Mouse (Mus musculus) olfactory bulb, adult 2 months (tissue): ENCODE data around the gene Swt1. TPM values are rescaled to one million over a fixed set of nuclear protein-coding genes. Genes with fewer than 3 reads are reported as not detected.

ENCODE experiments used
- H3K27ac ChIP-seq: fragments of 200-500 bp; 2 replicates; pipeline ENCODE4 v1.5.1; 2012; ENCODE audit warnings: low read depth, low read length; ENCODE audit not compliant: insufficient read depth
- H3K4me1 ChIP-seq: fragments of 200-500 bp; 2 replicates; pipeline ENCODE4 v1.6.1; 2012; ENCODE audit warnings: low read length; ENCODE audit not compliant: control insufficient read depth, insufficient read depth
- H3K4me3 ChIP-seq: fragments of 200-500 bp; 2 replicates; pipeline ENCODE4 v1.5.1; 2012; ENCODE audit warnings: mild to moderate bottlenecking, low read depth, low read length, moderate library complexity; ENCODE audit not compliant: insufficient read depth
- CTCF ChIP-seq: fragments of 200-500 bp; IDR thresholded peaks from 2 replicates; pipeline ENCODE4 v1.5.1; 2012; ENCODE audit warnings: low read depth, mild to moderate bottlenecking, low read length, moderate library complexity; ENCODE audit not compliant: insufficient read depth
- POLR2A ChIP-seq: fragments of 200-500 bp; IDR thresholded peaks from 2 replicates; pipeline ENCODE4 v1.6.1; 2012; ENCODE audit warnings: mild to moderate bottlenecking, low read depth, low read length, moderate library complexity; ENCODE audit not compliant: insufficient read depth
- WGBS: fragments of 180-500 bp; shearing (Covaris S2); methylation state at CpG from one replicate; pipeline ENCODE4 v1.1.7; 2018; 5-methylcytosine and 5-hydroxymethylcytosine counted together
- polyA plus RNA-seq: library from polyadenylated mRNA; stranded (reverse); fragments of >200 nt; gene quantifications from 2 replicates; pipeline ENCODE4 v1.2.4, GENCODE M21; 2012; ENCODE audit warnings: low replicate concordance; ENCODE audit not compliant: missing spikeins, insufficient read depth, insufficient read length

Swt1 gene
- polyA plus RNA-seq, 1 experiment, result not detected

- H3K4me1 ChIP-seq, result no peaks in the 10 kb centered on the region
- 86% methylated on average over 2 of the region's 2 CpGs for WGBS
- no peak overlapping the region for H3K4me3 ChIP-seq
- no peak overlapping the region for H3K27ac ChIP-seq
- TF ChIP-seq POLR2A (no peak), CTCF (no peak)
These were observed 89.3 kb downstream of the Swt1 start for GRCm38 (mm10) chr1:151338941-151339340.

DNA sequence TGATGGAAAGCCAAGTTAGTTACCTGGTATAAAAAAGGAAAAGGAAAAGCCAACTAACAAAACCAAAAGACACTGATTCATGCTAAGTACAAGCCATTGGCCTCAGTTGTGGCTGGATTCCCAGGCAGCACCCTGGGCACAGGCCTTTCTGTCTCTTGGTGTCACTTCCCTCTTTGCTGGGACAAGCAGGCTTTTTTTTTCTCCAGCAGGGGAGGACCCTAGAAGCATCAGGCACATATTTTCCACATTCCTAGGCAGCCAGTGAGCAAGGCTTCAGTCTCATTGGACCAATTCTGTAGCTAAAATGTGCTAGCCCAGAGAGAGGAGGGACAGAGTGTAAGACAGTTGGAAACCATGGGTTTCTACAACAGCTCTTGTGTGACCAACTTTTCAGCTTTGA lies 90.0 kb downstream of the Swt1 start:
- Histone ChIP-seq H3K27ac (no peak overlapping the region), H3K4me1 (no peaks in the 10 kb centered on the region), H3K4me3 (no peak overlapping the region)
- no peak for TF ChIP-seq CTCF
- no peak for TF ChIP-seq POLR2A

GRCm38 (mm10) chr1:151332819-151333218 lies 95.4 kb downstream of the Swt1 start:
- WGBS, result 97% methylated on average over 3 of the region's 3 CpGs
- H3K4me3 ChIP-seq, result no peak overlapping the region
- no peaks in the 10 kb centered on the region for H3K4me1 ChIP-seq
- H3K27ac ChIP-seq, result no peak overlapping the region
- TF ChIP-seq CTCF (no peak), POLR2A (no peak)

- TF ChIP-seq CTCF (no peak), POLR2A (no peak)
- Histone ChIP-seq H3K4me3 (no peak overlapping the region), H3K4me1 (no peaks in the 10 kb centered on the region), H3K27ac (no peak overlapping the region)
- 87% methylated on average over 7 of the region's 7 CpGs for WGBS
These were observed 98.7 kb downstream of the Swt1 start for GRCm38 (mm10) chr1:151329601-151330000.

GRCm38 (mm10) chr1:151328341-151329097 lies 99.7 kb downstream of the Swt1 start:
- no peaks in the 10 kb centered on the region for H3K4me1 ChIP-seq
- H3K4me3 ChIP-seq, result no peak overlapping the region
- H3K27ac ChIP-seq, result no peak overlapping the region
- 89% methylated on average over 14 of the region's 14 CpGs for WGBS
- TF ChIP-seq POLR2A (no peak), CTCF (no peak)

- 96% methylated on average over 1 of the region's 1 CpGs for WGBS
- Histone ChIP-seq H3K4me3 (no peak overlapping the region), H3K4me1 (no peaks in the 10 kb centered on the region), H3K27ac (no peak overlapping the region)
- TF ChIP-seq CTCF (no peak), POLR2A (no peak)
These were observed 102.9 kb downstream of the Swt1 start for GRCm38 (mm10) chr1:151325328-151325727.

- TF ChIP-seq POLR2A (no peak), CTCF (no peak)
- 70% methylated on average over 4 of the region's 4 CpGs for WGBS
- H3K4me1 ChIP-seq, result no peaks in the 10 kb centered on the region
- no peak overlapping the region for H3K27ac ChIP-seq
- H3K4me3 ChIP-seq, result no peak overlapping the region
These were observed 107.8 kb downstream of the Swt1 start for GRCm38 (mm10) chr1:151320408-151320807.

DNA sequence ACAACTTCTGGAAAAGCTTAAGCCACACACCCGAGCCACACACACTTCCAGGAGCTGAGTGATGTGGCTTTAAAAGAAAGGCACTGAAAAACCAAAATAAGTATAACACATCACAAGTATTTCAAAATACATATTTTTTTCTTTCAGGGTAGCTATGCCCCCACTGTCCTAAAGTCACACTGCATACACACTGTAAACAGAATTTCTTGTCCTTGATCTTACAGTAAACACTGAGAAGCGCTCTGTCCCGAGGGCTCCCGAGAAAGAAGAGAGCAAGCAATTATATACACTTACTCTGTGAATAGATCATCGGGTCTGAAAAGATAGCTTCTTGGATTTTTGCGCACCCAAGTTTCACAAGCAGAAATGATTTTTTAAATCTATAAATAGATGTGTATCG lies 109.0 kb downstream of the Swt1 start:
- Histone ChIP-seq H3K4me3 (no peak overlapping the region), H3K4me1 (no peaks in the 10 kb centered on the region), H3K27ac (no peak overlapping the region)
- 84% methylated on average over 7 of the region's 7 CpGs for WGBS
- TF ChIP-seq POLR2A, result no peak

Other genes with a start within 250 kb of the Swt1 start
- gene Gm47985, start 245.9 kb downstream of the Swt1 start, polyA plus RNA-seq, result not detected in 2 replicates
- gene Gm8947, start 236.1 kb downstream of the Swt1 start, polyA plus RNA-seq, result not detected in 2 replicates
- not detected in 2 replicates for gene Gm47995, start 230.0 kb downstream of the Swt1 start, polyA plus RNA-seq
- not detected in 2 replicates for gene 3110040M04Rik, start 224.3 kb downstream of the Swt1 start, polyA plus RNA-seq
- gene Gm47996, start 218.3 kb downstream of the Swt1 start, polyA plus RNA-seq, result not detected in 2 replicates
- 198 TPM in 1 of 2 replicates, not detected in the other for gene Ivns1abp, start 84.0 kb downstream of the Swt1 start, polyA plus RNA-seq
- gene Trmt1l, start 87 bp upstream of the Swt1 start, polyA plus RNA-seq, result not detected in 2 replicates
- gene Rnf2, start 72.5 kb upstream of the Swt1 start, polyA plus RNA-seq, result not detected in 2 replicates
- gene Fam129a, start 142.7 kb upstream of the Swt1 start, polyA plus RNA-seq, result not detected in 2 replicates